Mouse (Mus musculus) forebrain, embryonic 15.5 days (tissue): Measurements from ENCODE around the gene Gm2916. TPM values are rescaled to one million over a fixed set of nuclear protein-coding genes. Genes with fewer than 3 reads are reported as not detected.
"Not testable (repeated sequence)": the region's sequence is repeated elsewhere in the genome, so short reads cannot be mapped to it uniquely, and the experiment has no call there.

ENCODE experiments used
- ATAC-seq: fragments of 200-750 bp; cut with Nextera tagmentation; replicated peaks from 2 replicates; pipeline ENCODE4 v1.8.0; 2017; ENCODE audit warnings: mild to moderate bottlenecking, moderate TSS enrichment, moderate library complexity
- H3K27ac ChIP-seq: fragments of 300-500 bp; sonication (generic); replicated peaks from 2 replicates; pipeline ENCODE4 v1.5.1; 2015; ENCODE audit warnings: mild to moderate bottlenecking, inconsistent platforms
- H3K27me3 ChIP-seq: fragments of 300-500 bp; sonication (generic); 2 replicates; pipeline ENCODE4 v1.6.1; 2015; ENCODE audit warnings: inconsistent platforms
- H3K36me3 ChIP-seq: fragments of 300-500 bp; sonication (generic); 2 replicates; pipeline ENCODE4 v1.6.1; 2015; ENCODE audit warnings: mild to moderate bottlenecking, inconsistent platforms
- H3K4me1 ChIP-seq: fragments of 300-500 bp; sonication (generic); 2 replicates; pipeline ENCODE4 v1.6.1; 2015; ENCODE audit warnings: inconsistent platforms
- H3K4me2 ChIP-seq: fragments of 300-500 bp; sonication (generic); replicated peaks from 2 replicates; pipeline ENCODE4 v1.6.1; 2015; ENCODE audit warnings: mild to moderate bottlenecking, inconsistent platforms
- H3K4me3 ChIP-seq: fragments of 300-500 bp; sonication (generic); 2 replicates; pipeline ENCODE4 v1.5.1; 2015; ENCODE audit warnings: mild to moderate bottlenecking, inconsistent platforms
- H3K9ac ChIP-seq: fragments of 300-500 bp; sonication (generic); replicated peaks from 2 replicates; pipeline ENCODE4 v1.6.1; 2015; ENCODE audit warnings: mild to moderate bottlenecking, inconsistent platforms
- H3K9me3 ChIP-seq: fragments of 300-500 bp; sonication (generic); 2 replicates; pipeline ENCODE4 v1.6.1; 2016; ENCODE audit warnings: inconsistent platforms
- WGBS: fragments of 180-500 bp; shearing (Covaris S2); methylation state at CpG from one replicate; pipeline ENCODE4 v1.1.7; 2015; ENCODE audit warnings: mixed read lengths; 5-methylcytosine and 5-hydroxymethylcytosine counted together
- polyA plus RNA-seq: library from polyadenylated mRNA; unstranded; fragments of >200 nt; fragmentation: Nextera tagmentation; extraction: Ambion mirVana; gene quantifications from 2 replicates; pipeline ENCODE4 v1.2.1, GENCODE M21; 2015

Gm2916 gene
- polyA plus RNA-seq, result not detected in 2 replicates

- WGBS, result no CpG with 5 or more reads among the region's 1 CpGs
- not testable (repeated sequence) for H3K27me3 ChIP-seq, H3K4me1 ChIP-seq, H3K9ac ChIP-seq, H3K9me3 ChIP-seq, ATAC-seq, H3K36me3 ChIP-seq, H3K27ac ChIP-seq, H3K4me3 ChIP-seq, H3K4me2 ChIP-seq
Measured at GRCm38 (mm10) chr14:3883872-3884271, at the start of gene Gm2916. Gene Gm2916 (plus strand): TSS chr14:3884172.

- H3K9me3 ChIP-seq, H3K4me2 ChIP-seq, H3K36me3 ChIP-seq, H3K27me3 ChIP-seq, H3K4me3 ChIP-seq, H3K9ac ChIP-seq, ATAC-seq, H3K4me1 ChIP-seq, H3K27ac ChIP-seq: not testable (repeated sequence)
- WGBS, result no CpG with 5 or more reads among the region's 2 CpGs
Measured at GRCm38 (mm10) chr14:3845945-3846344, 38.0 kb upstream of the Gm2916 start, which contains the start of gene Gm3033. Gene Gm3033 (plus strand): TSS chr14:3846245.

- H3K27ac ChIP-seq, H3K9ac ChIP-seq, H3K36me3 ChIP-seq, H3K9me3 ChIP-seq, H3K4me2 ChIP-seq, H3K27me3 ChIP-seq, H3K4me3 ChIP-seq, H3K4me1 ChIP-seq, ATAC-seq: not testable (repeated sequence)
- WGBS, result 60% methylated on average over 1 of the region's 2 CpGs
Measured at GRCm38 (mm10) chr14:3931456-3931855, 47.5 kb downstream of the Gm2916 start, which contains the start of gene Gm3029. Gene Gm3029 (plus strand): TSS chr14:3931756.

- not testable (repeated sequence) for H3K9me3 ChIP-seq, ATAC-seq, H3K4me3 ChIP-seq, H3K36me3 ChIP-seq, H3K27ac ChIP-seq, H3K4me1 ChIP-seq, H3K27me3 ChIP-seq, H3K9ac ChIP-seq, H3K4me2 ChIP-seq
- WGBS, result no CpG with 5 or more reads among the region's 2 CpGs
Measured at GRCm38 (mm10) chr14:3963247-3963646, 79.3 kb downstream of the Gm2916 start, which contains the start of gene Gm3095. Gene Gm3095 (plus strand): TSS chr14:3963547.

Other genes starting within 250 kb of the Gm2916 start
- gene Gm3012, start 249.7 kb upstream of the Gm2916 start, polyA plus RNA-seq, result not detected in 2 replicates
- 11.3 and 12.4 TPM in 2 replicates for gene Gm3020, start 232.1 kb upstream of the Gm2916 start, polyA plus RNA-seq
- not detected in 2 replicates for gene Gm3043, start 195.4 kb upstream of the Gm2916 start, polyA plus RNA-seq
- gene Gm3002, start 74.1 kb upstream of the Gm2916 start, polyA plus RNA-seq, result 3.4 and 3.7 TPM in 2 replicates
- 0.17 TPM in 2 replicates for gene Gm3033, start 37.9 kb upstream of the Gm2916 start, polyA plus RNA-seq
- gene Gm3029, start 47.6 kb downstream of the Gm2916 start, polyA plus RNA-seq, result not detected in 2 replicates
- gene Gm3095, start 79.4 kb downstream of the Gm2916 start, polyA plus RNA-seq, result 0.78 and 0.83 TPM in 2 replicates
- gene Gm3099, start 114.2 kb downstream of the Gm2916 start, polyA plus RNA-seq, result not detected in 2 replicates
- gene Gm5796, start 139.8 kb downstream of the Gm2916 start, polyA plus RNA-seq, result 3.0 and 3.6 TPM in 2 replicates
- not detected in 2 replicates for gene Gm3115, start 199.9 kb downstream of the Gm2916 start, polyA plus RNA-seq
- gene Gm8108, start 226.4 kb downstream of the Gm2916 start, polyA plus RNA-seq, result 2.4 and 4.4 TPM in 2 replicates